Mouse (Mus musculus) myocyte (in vitro differentiated cells): Measurements from ENCODE around the gene Fbxl18.

Experiments used
- E2F4 ChIP-seq: IDR thresholded peaks from one replicate; pipeline ENCODE4 v1.6.1; 2011; ENCODE audit warnings: mild to moderate bottlenecking, control low read depth, moderate library complexity; ENCODE audit not compliant: insufficient read depth
- MAX ChIP-seq: IDR thresholded peaks from one replicate; pipeline ENCODE4 v1.6.1; 2011; ENCODE audit warnings: low read depth, mild to moderate bottlenecking, control low read depth
- MYOG ChIP-seq, 3 experiments: IDR thresholded peaks; one replicate each; pipeline ENCODE4 v1.6.1; 2011; ENCODE audit warnings: control low read depth in 2 of 3, low read depth in 2 of 3, mild to moderate bottlenecking in 2 of 3; ENCODE audit not compliant: insufficient read length in 2 of 3, control insufficient read depth in 1 of 3, insufficient read depth in 1 of 3
- POLR2A ChIP-seq: IDR thresholded peaks from one replicate; pipeline ENCODE4 v1.6.1; 2011; ENCODE audit warnings: low read depth, mild to moderate bottlenecking, control low read depth, moderate library complexity; ENCODE audit not compliant: insufficient read length
- USF1 ChIP-seq: IDR thresholded peaks from one replicate; pipeline ENCODE4 v1.6.1; 2011; ENCODE audit warnings: low read depth, mild to moderate bottlenecking, control low read depth, moderate library complexity

DNA sequence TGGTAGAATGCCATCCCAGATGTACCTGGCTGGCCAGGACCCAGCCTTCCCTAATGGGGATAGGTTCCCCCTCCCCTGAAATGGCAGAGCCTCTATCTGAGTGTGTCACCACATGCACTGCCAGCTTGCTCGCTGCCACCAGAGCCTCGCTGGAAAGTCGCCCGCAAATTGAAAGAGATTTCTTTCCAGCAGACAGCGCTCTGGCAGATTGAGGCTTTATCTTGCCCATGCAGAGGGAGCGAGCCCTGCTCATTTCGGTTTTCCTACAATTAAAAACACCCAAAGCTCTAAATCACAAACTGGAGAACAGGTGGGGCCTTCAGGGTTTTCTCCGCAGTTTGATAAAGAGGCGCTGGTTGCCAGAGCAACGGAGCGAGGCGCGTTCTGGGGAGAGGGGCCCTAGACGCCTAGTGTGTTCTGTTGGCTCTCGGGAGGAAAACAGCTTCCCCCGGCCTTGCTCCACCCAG, 37.4 kb downstream of the Fbxl18 start:
- TF ChIP-seq POLR2A (no peak), USF1 (no peak), MAX (no peak), E2F4 (no peak), MYOG (IDR thresholded peaks at IDR 0.05; ENCODE audit: control insufficient read depth in 1 of 3, insufficient read depth in 1 of 3, insufficient read length in 2 of 3, low read depth in 2 of 3) (no peak)
